Mouse (Mus musculus) MEL (cell line): ENCODE results near the gene Nkx2-9. TPM values are rescaled to one million over a fixed set of nuclear protein-coding genes. Genes with fewer than 3 reads are reported as not detected.
A peak's percentile ranks its signal among the peaks of the same experiment; 100 is the strongest.

Experiments
- DNase-seq: peaks from one replicate; pipeline ENCODE4 v3.0.0; 2011; ENCODE audit warnings: low read depth, low spot score
- H3K27ac ChIP-seq: 2 replicates; pipeline ENCODE4 v1.5.1; 2012; ENCODE audit warnings: low read depth, mild to moderate bottlenecking, control low read depth, low read length, moderate library complexity; ENCODE audit not compliant: control insufficient read depth
- H3K27me3 ChIP-seq, 2 experiments: fragments of 150-350 bp in 1 of 2; sonication (generic) in 1 of 2; 2 replicates each; pipeline ENCODE4 v1.6.1; 2012; ENCODE audit warnings: low read length in 2 of 2, mild to moderate bottlenecking in 2 of 2, improper control_type of control experiment in 1 of 2, moderate library complexity in 1 of 2; ENCODE audit not compliant: insufficient read depth in 2 of 2, control insufficient read depth in 1 of 2
- H3K36me3 ChIP-seq, 2 experiments: 2 replicates each; pipeline ENCODE4 v1.6.1; 2012 to 2014; ENCODE audit warnings: low read length in 2 of 2, improper control_type of control experiment in 1 of 2, inconsistent platforms in 1 of 2, mild to moderate bottlenecking in 1 of 2; ENCODE audit not compliant: insufficient read depth in 2 of 2, control insufficient read depth in 1 of 2
- H3K4me1 ChIP-seq, 2 experiments: fragments of 150-350 bp in 1 of 2; sonication (generic) in 1 of 2; 2 replicates each; pipeline ENCODE4 v1.6.1; 2012; ENCODE audit warnings: low read length in 2 of 2, improper control_type of control experiment in 1 of 2, mild to moderate bottlenecking in 1 of 2; ENCODE audit not compliant: insufficient read depth in 2 of 2, control insufficient read depth in 1 of 2
- H3K4me3 ChIP-seq, 2 experiments: fragments of 150-350 bp in 1 of 2; sonication (generic) in 1 of 2; 2 replicates each; pipeline ENCODE4 v1.5.1; 2012; ENCODE audit warnings: low read depth in 2 of 2, low read length in 2 of 2, mild to moderate bottlenecking in 2 of 2, moderate library complexity in 2 of 2, control low read depth in 1 of 2, improper control_type of control experiment in 1 of 2; ENCODE audit not compliant: control insufficient read depth in 1 of 2, insufficient read depth in 1 of 2
- H3K79me2 ChIP-seq: 2 replicates; pipeline ENCODE4 v1.6.1; 2012; ENCODE audit warnings: mild to moderate bottlenecking, low read length, moderate library complexity; ENCODE audit not compliant: control insufficient read depth, poor library complexity, insufficient read depth
- H3K9ac ChIP-seq: 2 replicates; pipeline ENCODE4 v1.6.1; 2012; ENCODE audit warnings: low read depth, mild to moderate bottlenecking, control low read depth, low read length, moderate library complexity; ENCODE audit not compliant: control insufficient read depth, poor library complexity, severe bottlenecking
- H3K9me3 ChIP-seq: fragments of 150-350 bp; sonication (generic); replicated peaks from 2 replicates; pipeline ENCODE4 v1.6.1; 2012; ENCODE audit warnings: mild to moderate bottlenecking, low read length, improper control_type of control experiment, moderate library complexity; ENCODE audit not compliant: insufficient read depth
- BHLHE40 ChIP-seq: IDR thresholded peaks from 2 replicates; pipeline ENCODE4 v1.6.1; 2012; ENCODE audit warnings: low read depth, mild to moderate bottlenecking, inconsistent platforms, low read length, improper control_type of control experiment, borderline replicate concordance
- CHD2 ChIP-seq: IDR thresholded peaks from 2 replicates; pipeline ENCODE4 v1.6.1; 2011; ENCODE audit warnings: low read length, improper control_type of control experiment
- CTCF ChIP-seq, 3 experiments: IDR thresholded peaks in 2 of 3; conservative IDR thresholded peaks in 1 of 3; 2 replicates each; pipeline ENCODE4 v1.5.1; 2011 to 2012; ENCODE audit warnings: low read length in 3 of 3, low read depth in 2 of 3, mild to moderate bottlenecking in 2 of 3, improper control_type of control experiment in 1 of 3, inconsistent platforms in 1 of 3, mixed read lengths in 1 of 3, moderate library complexity in 1 of 3; ENCODE audit not compliant: control insufficient read depth in 1 of 3, insufficient read depth in 1 of 3, poor library complexity in 1 of 3, severe bottlenecking in 1 of 3
- E2F4 ChIP-seq: IDR thresholded peaks from 2 replicates; pipeline ENCODE4 v1.6.1; 2011; ENCODE audit warnings: low read depth, low read length, improper control_type of control experiment, borderline replicate concordance
- ELF1 ChIP-seq: IDR thresholded peaks from 2 replicates; pipeline ENCODE4 v1.6.1; 2014; ENCODE audit warnings: low read depth, mild to moderate bottlenecking, inconsistent platforms, low read length, improper control_type of control experiment, moderate library complexity
- ETS1 ChIP-seq: IDR thresholded peaks from 2 replicates; pipeline ENCODE4 v1.6.1; 2012; ENCODE audit warnings: low read depth, mild to moderate bottlenecking, inconsistent platforms, low read length, improper control_type of control experiment, moderate library complexity
- GABPA ChIP-seq: IDR thresholded peaks from 2 replicates; pipeline ENCODE4 v1.6.1; 2012; ENCODE audit warnings: low read depth, mild to moderate bottlenecking, inconsistent platforms, low read length, improper control_type of control experiment, moderate library complexity
- GATA1 ChIP-seq: IDR thresholded peaks from 2 replicates; pipeline ENCODE4 v1.6.1; 2011; ENCODE audit warnings: low read depth, low read length, improper control_type of control experiment
- JUND ChIP-seq: IDR thresholded peaks from 2 replicates; pipeline ENCODE4 v1.6.1; 2011; ENCODE audit warnings: low read depth, mild to moderate bottlenecking, improper control_type of control experiment, low read length
- MAFK ChIP-seq: IDR thresholded peaks from 2 replicates; pipeline ENCODE4 v1.6.1; 2011; ENCODE audit warnings: low read depth, mild to moderate bottlenecking, low read length, improper control_type of control experiment, borderline replicate concordance
- MAX ChIP-seq: IDR thresholded peaks from 2 replicates; pipeline ENCODE4 v1.6.1; 2011; ENCODE audit warnings: low read length, improper control_type of control experiment
- MAZ ChIP-seq: IDR thresholded peaks from 2 replicates; pipeline ENCODE4 v1.6.1; 2012; ENCODE audit warnings: low read depth, mild to moderate bottlenecking, inconsistent platforms, low read length, improper control_type of control experiment
- MEF2A ChIP-seq: IDR thresholded peaks from 2 replicates; pipeline ENCODE4 v1.6.1; 2014; ENCODE audit warnings: low read depth, mild to moderate bottlenecking, inconsistent platforms, low read length, improper control_type of control experiment; ENCODE audit not compliant: poor library complexity, insufficient replicate concordance, severe bottlenecking; ENCODE audit errors: extremely low read depth
- MXI1 ChIP-seq: IDR thresholded peaks from 2 replicates; pipeline ENCODE4 v1.6.1; 2011; ENCODE audit warnings: mild to moderate bottlenecking, low read depth, low read length, improper control_type of control experiment
- MYB ChIP-seq: IDR thresholded peaks from 2 replicates; pipeline ENCODE4 v1.6.1; 2011; ENCODE audit warnings: mild to moderate bottlenecking, low read depth, low read length, improper control_type of control experiment
- MYC ChIP-seq: IDR thresholded peaks from 2 replicates; pipeline ENCODE4 v1.6.1; 2011; ENCODE audit warnings: low read depth, mild to moderate bottlenecking, low read length, improper control_type of control experiment, moderate library complexity
- NELFE ChIP-seq: IDR thresholded peaks from 2 replicates; pipeline ENCODE4 v1.6.1; 2011; ENCODE audit warnings: low read depth, low read length, improper control_type of control experiment
- NRF1 ChIP-seq: IDR thresholded peaks from 2 replicates; pipeline ENCODE4 v1.6.1; 2014; ENCODE audit warnings: low read depth, mild to moderate bottlenecking, inconsistent platforms, low read length, improper control_type of control experiment, moderate library complexity; ENCODE audit not compliant: poor library complexity, insufficient read depth, severe bottlenecking
- POLR2A ChIP-seq, 2 experiments: IDR thresholded peaks; 2 replicates each; pipeline ENCODE4 v1.6.1; 2011 to 2012; ENCODE audit warnings: low read length in 2 of 2, mild to moderate bottlenecking in 2 of 2, control low read depth in 1 of 2, improper control_type of control experiment in 1 of 2, low read depth in 1 of 2, moderate library complexity in 1 of 2; ENCODE audit not compliant: control insufficient read depth in 1 of 2, insufficient read depth in 1 of 2, poor library complexity in 1 of 2
- POLR2AphosphoS5 ChIP-seq: IDR thresholded peaks from 2 replicates; pipeline ENCODE4 v1.6.1; 2012; ENCODE audit warnings: low read depth, borderline replicate concordance, mild to moderate bottlenecking, inconsistent platforms, low read length, moderate library complexity, mixed read lengths
- RAD21 ChIP-seq: IDR thresholded peaks from 2 replicates; pipeline ENCODE4 v1.6.1; 2011; ENCODE audit warnings: mild to moderate bottlenecking, low read depth, low read length, improper control_type of control experiment
- RCOR1 ChIP-seq: IDR thresholded peaks from 2 replicates; pipeline ENCODE4 v1.6.1; 2012; ENCODE audit warnings: low read depth, mild to moderate bottlenecking, inconsistent platforms, low read length, improper control_type of control experiment
- SIN3A ChIP-seq: IDR thresholded peaks from 2 replicates; pipeline ENCODE4 v1.6.1; 2012; ENCODE audit warnings: low read length, improper control_type of control experiment, inconsistent platforms
- SMC3 ChIP-seq: IDR thresholded peaks from 2 replicates; pipeline ENCODE4 v1.6.1; 2011; ENCODE audit warnings: low read depth, low read length, improper control_type of control experiment
- TBP ChIP-seq: IDR thresholded peaks from 2 replicates; pipeline ENCODE4 v1.8.0; 2011; ENCODE audit warnings: low read depth, low read length, improper control_type of control experiment
- TCF12 ChIP-seq: IDR thresholded peaks from 2 replicates; pipeline ENCODE4 v1.6.1; 2014; ENCODE audit warnings: low read depth, mild to moderate bottlenecking, inconsistent platforms, low read length, improper control_type of control experiment, moderate library complexity
- UBTF ChIP-seq: IDR thresholded peaks from 2 replicates; pipeline ENCODE4 v1.6.1; 2012; ENCODE audit warnings: low read depth, mild to moderate bottlenecking, inconsistent platforms, low read length, improper control_type of control experiment, moderate library complexity, borderline replicate concordance; ENCODE audit not compliant: insufficient read depth
- USF1 ChIP-seq: IDR thresholded peaks from 2 replicates; pipeline ENCODE4 v1.6.1; 2014; ENCODE audit warnings: low read depth, mild to moderate bottlenecking, inconsistent platforms, low read length, improper control_type of control experiment, moderate library complexity
- USF2 ChIP-seq, 2 experiments: IDR thresholded peaks; 2 replicates each; pipeline ENCODE4 v1.6.1; 2011 to 2012; ENCODE audit warnings: improper control_type of control experiment in 2 of 2, low read length in 2 of 2, borderline replicate concordance in 1 of 2, inconsistent platforms in 1 of 2, low read depth in 1 of 2, mild to moderate bottlenecking in 1 of 2; ENCODE audit not compliant: insufficient read depth in 1 of 2
- ZKSCAN1 ChIP-seq: IDR thresholded peaks from 2 replicates; pipeline ENCODE4 v1.6.1; 2012; ENCODE audit warnings: low read depth, mild to moderate bottlenecking, inconsistent platforms, low read length, improper control_type of control experiment, moderate library complexity
- ZNF384 ChIP-seq: IDR thresholded peaks from 2 replicates; pipeline ENCODE4 v1.6.1; 2012; ENCODE audit warnings: low read depth, mild to moderate bottlenecking, inconsistent platforms, low read length, improper control_type of control experiment
- polyA plus RNA-seq, 2 experiments: library from polyadenylated mRNA; stranded (reverse) in 1 of 2; unstranded in 1 of 2; fragments of >175 nt in 1 of 2; fragments of >200 nt in 1 of 2; gene quantifications; 2 replicates each; pipeline versions ENCODE4 v1.2.1 to v1.2.4; 2012; ENCODE audit warnings: low replicate concordance in 2 of 2, low read depth in 1 of 2; ENCODE audit not compliant: insufficient read length in 2 of 2, insufficient read depth in 1 of 2, missing spikeins in 1 of 2
- total RNA-seq: library from RNA; depleted of rRNA; stranded (reverse); fragments of 300-350 nt; gene quantifications from 2 replicates; pipeline ENCODE4 v1.2.3, GENCODE M21; 2012

Nkx2-9 gene
- total and polyA plus RNA-seq, 3 experiments = not detected

- Histone ChIP-seq H3K36me3 (no peaks in the 10 kb centered on the region), H3K4me3 (no peak overlapping the region), H3K27me3 (peaks cover 0 to under 1% of the 10 kb centered on the region in 2 experiments; a peak in 1 of 4 replicates), H3K9me3 (no peaks in the 10 kb centered on the region), H3K9ac (no peak overlapping the region), H3K27ac (no peak overlapping the region), H3K4me1 (no peaks in the 10 kb centered on the region), H3K79me2 (no peaks in the 10 kb centered on the region)
- TF ChIP-seq RCOR1 (no peak), MAZ (no peak), GATA1 (no peak), ZNF384 (no peak), SMC3 (peak; percentile 38), ELF1 (no peak), E2F4 (no peak), TCF12 (no peak), RAD21 (peak; percentile 51), POLR2AphosphoS5 (no peak), NRF1 (no peak), CTCF (IDR thresholded peaks at IDR 0.05 in 2 of 3, conservative IDR thresholded peaks at IDR 0.05 in 1 of 3; ENCODE audit: control insufficient read depth in 1 of 3, insufficient read depth in 1 of 3, low read depth in 2 of 3, low read length in 3 of 3, poor library complexity in 1 of 3, severe bottlenecking in 1 of 3) (peak; percentile 61 to 79 (median 69); a peak in 5 of 6 replicates), MYC (no peak), MAFK (no peak), MYB (no peak)
- DNase-seq = peak; percentile 17
Observed at GRCm38 (mm10) chr12:56591722-56592121, 21.4 kb downstream of the Nkx2-9 start.

GRCm38 (mm10) chr12:56587830-56588229 is 25.3 kb downstream of the Nkx2-9 start:
- no peak overlapping the region for H3K27ac ChIP-seq
- no peaks in the 10 kb centered on the region for H3K27me3 ChIP-seq
- H3K9me3 ChIP-seq = no peaks in the 10 kb centered on the region
- H3K9ac ChIP-seq = no peak overlapping the region
- no peaks in the 10 kb centered on the region for H3K36me3 ChIP-seq
- no peak overlapping the region for H3K4me3 ChIP-seq
- DNase-seq = peak; percentile 26
- H3K79me2 ChIP-seq = no peaks in the 10 kb centered on the region
- no peaks in the 10 kb centered on the region for H3K4me1 ChIP-seq
- TF ChIP-seq MXI1 (no peak), GABPA (no peak), POLR2A (IDR thresholded peaks at IDR 0.05; ENCODE audit: control insufficient read depth in 1 of 2, insufficient read depth in 1 of 2, low read depth in 1 of 2, low read length in 2 of 2, poor library complexity in 1 of 2) (no peak), ZKSCAN1 (no peak), CHD2 (no peak), ETS1 (no peak), CTCF (IDR thresholded peaks at IDR 0.05 in 2 of 3, conservative IDR thresholded peaks at IDR 0.05 in 1 of 3; ENCODE audit: control insufficient read depth in 1 of 3, insufficient read depth in 1 of 3, low read depth in 2 of 3, low read length in 3 of 3, poor library complexity in 1 of 3, severe bottlenecking in 1 of 3) (peak; percentile 5 to 49 (median 34); a peak in 4 of 6 replicates), GATA1 (peak; percentile 34; the same call in 1 of the 2 replicates), MEF2A (no peak), NELFE (no peak), NRF1 (no peak), ZNF384 (no peak), BHLHE40 (no peak), USF2 (IDR thresholded peaks at IDR 0.05; ENCODE audit: borderline replicate concordance in 1 of 2, insufficient read depth in 1 of 2, low read depth in 1 of 2, low read length in 2 of 2) (no peak), UBTF (no peak), MYB (no peak), USF1 (no peak), SIN3A (no peak), JUND (no peak), MAFK (no peak), MAX (no peak), TBP (no peak), MYC (no peak)
